ENCODE assay signal across 22 mouse cellular contexts in the genomic region with DNA sequence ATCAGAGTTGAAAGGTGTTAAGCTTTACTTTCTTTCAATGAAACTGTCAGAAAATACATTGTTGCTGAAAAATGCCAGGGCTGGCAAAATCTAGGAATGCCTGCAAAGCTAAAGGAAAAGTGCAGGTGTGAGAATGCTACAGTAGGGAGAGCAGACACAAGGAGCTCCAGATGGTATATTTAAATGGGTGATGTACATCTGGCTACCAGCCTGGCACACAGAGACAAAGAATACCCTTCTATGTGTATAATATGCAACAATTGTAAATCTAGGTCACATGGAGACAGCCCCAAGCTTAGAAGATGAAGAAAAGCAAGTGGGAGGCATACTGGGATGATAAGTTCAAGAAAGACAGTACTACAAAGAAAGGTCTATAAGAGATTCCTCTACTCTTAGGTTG.
DNase-seq lines count a peak whose midpoint lies in the region; ATAC-seq lines count a peak whose summit lies in the region.
"Had no signal": no experiment of that assay in that cellular context is flagged by ENCODE, and none has a peak within 500 bp of the region (broad histone marks: within the 10 kb centered on the region; RNA-seq: fewer than 3 reads in every experiment).

No protein-coding gene starts in this region.

- DNase-seq in frontal cortex, postnatal 10 days (ENCODE audit: low spot score in 2 of 2): no peak
- DNase-seq in left cerebral cortex, adult 11 months (ENCODE audit: low spot score): peak; percentile 15
- DNase-seq in left cerebral cortex, postnatal 10 days (ENCODE audit: extremely low spot score in 1 of 2, low spot score in 2 of 2): no peak
- peak; percentile 15 to 72 for DNase-seq in frontal cortex, postnatal 36 days (ENCODE audit: low spot score in 2 of 2)
- peak; percentile 21 to 51 for DNase-seq in right cerebral cortex, postnatal 10 days (ENCODE audit: low spot score in 2 of 2)
- DNase-seq in c-Kit-positive CD71-positive TER-119-positive erythroid progenitor cells, embryonic 14.5 days (ENCODE audit: low spot score): no peak
- DNase-seq: adrenal gland, postnatal 14 days; cerebellum, adult 18-20 months; cerebellum, postnatal 10 days; gastrocnemius, postnatal 14 days; heart, adult 11 months; kidney, adult 18-20 months; kidney, postnatal 25 days; liver, embryonic 13.5 days; lung, adult 2 months; lung, postnatal 10 days had no signal

- intact Hi-C loops in left cerebral cortex, postnatal 10 days (cut with DNase I): no loop called here

- ATAC-seq in frontal cortex, adult (ENCODE audit: low TSS enrichment): peak; percentile 98
- no peak for ATAC-seq in erythroid progenitor cell, adult 5-6 weeks (replicated peaks; ENCODE audit: low FRiP score, poor library complexity, severe bottlenecking)
- ATAC-seq: forebrain, embryonic 13.5 days; hindbrain, embryonic 16.5 days; midbrain, embryonic 13.5 days; Patski had no signal

Comparison
In these comparisons a context has a peak if more than half of its experiments do, and no peak if none do; other contexts are left out.
1. DNase-seq: peak in left cerebral cortex, adult 11 months (single experiment), frontal cortex, postnatal 36 days (2 of 2) and right cerebral cortex, postnatal 10 days (2 of 2); none in frontal cortex, postnatal 10 days (0 of 2), left cerebral cortex, postnatal 10 days (0 of 2) and c-Kit-positive CD71-positive TER-119-positive erythroid progenitor cells, embryonic 14.5 days (single experiment).